Mouse (Mus musculus): Measurements from ENCODE around the gene Crtc1. TPM values are rescaled to one million over a fixed set of nuclear protein-coding genes. Genes with fewer than 3 reads are reported as not detected.

Gene Crtc1
- total RNA-seq, 1 experiment from 2014 or later: 8.9 TPM

DNA sequence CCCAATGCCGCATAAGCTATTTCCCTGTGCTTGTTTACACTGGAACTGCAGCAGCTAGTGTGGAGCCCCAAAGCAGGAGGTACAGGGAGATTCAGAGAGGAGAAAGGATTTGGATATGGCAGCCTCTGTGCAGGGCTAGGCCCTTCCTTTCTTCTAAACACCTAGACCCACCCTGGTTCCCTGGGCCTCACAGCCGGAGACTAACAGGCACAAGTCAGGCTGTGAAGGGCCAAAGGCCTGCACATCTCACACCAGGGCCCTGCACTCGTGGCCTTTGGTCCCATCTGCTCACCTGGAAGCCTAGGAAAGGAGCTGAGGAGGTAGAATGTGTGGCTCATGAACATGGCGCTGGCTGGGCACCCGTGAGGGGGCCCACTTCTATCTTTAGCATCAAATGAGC, 43.2 kb downstream of the Crtc1 start:
- no peak for ATAC-seq (replicated peaks; ENCODE audit: low read depth, poor library complexity, severe bottlenecking)

- no peak for ATAC-seq (replicated peaks; ENCODE audit: low read depth, poor library complexity, severe bottlenecking)
Observed at GRCm38 (mm10) chr8:70395649-70396048, 43.7 kb downstream of the Crtc1 start.

DNA sequence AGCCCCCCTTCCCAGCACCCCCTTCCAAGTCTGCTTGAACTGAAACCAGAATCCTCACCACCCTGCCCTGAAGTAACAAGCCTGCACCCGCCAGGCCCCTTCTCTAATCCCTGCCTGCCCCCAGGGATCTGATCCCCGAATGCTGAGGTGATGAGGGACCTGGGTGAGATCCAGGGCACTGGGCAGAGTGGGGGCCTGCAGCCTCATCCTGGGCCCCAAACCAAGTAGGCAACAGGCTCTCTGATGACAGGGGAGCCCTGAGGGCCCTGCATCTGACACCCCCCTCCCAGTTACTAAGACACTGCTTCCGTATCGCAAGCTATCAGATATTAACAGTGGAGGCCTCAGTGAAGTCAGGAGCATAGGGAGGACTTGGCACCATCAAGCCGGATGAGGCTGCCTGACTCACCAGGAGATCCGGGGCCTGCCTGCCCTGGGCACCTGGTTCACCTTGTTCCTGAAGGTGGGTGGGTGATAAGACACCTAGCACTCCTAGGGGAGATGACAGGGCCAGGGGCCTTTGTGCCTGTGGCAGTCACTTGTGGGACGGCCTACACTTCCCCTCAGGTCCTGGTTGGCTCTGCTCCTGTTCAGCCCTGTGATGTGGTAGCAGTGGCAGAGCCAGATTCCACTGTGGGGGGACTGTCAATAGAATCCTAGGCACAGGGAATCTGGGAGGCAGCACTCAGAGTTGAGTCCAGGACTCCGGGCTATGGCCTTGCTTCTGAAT, 44.9 kb downstream of the Crtc1 start:
- ATAC-seq (replicated peaks; ENCODE audit: low read depth, poor library complexity, severe bottlenecking): no peak

DNA sequence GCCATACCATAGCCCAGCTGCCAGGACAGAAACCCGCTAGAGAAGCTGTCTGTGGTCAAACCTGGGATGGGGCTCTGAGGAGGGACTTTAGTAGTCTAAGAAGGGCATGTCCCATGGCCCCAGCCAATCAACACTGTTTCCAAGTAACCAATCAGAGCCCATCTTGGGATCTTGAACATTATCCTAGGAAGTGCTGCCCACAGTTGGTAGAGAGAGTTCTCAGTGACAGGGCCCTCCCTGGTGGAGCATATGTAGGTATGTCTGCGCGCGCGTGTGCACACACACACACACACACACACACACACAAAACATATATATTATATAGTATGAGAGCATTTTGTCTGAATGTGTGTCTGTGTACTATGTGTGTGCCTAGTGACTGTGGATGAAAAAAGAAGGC, 46.3 kb downstream of the Crtc1 start:
- ATAC-seq (replicated peaks; ENCODE audit: low read depth, poor library complexity, severe bottlenecking): no peak

GRCm38 (mm10) chr8:70389678-70390077, 49.7 kb downstream of the Crtc1 start:
- ATAC-seq (replicated peaks; ENCODE audit: low read depth, poor library complexity, severe bottlenecking): no peak

DNA sequence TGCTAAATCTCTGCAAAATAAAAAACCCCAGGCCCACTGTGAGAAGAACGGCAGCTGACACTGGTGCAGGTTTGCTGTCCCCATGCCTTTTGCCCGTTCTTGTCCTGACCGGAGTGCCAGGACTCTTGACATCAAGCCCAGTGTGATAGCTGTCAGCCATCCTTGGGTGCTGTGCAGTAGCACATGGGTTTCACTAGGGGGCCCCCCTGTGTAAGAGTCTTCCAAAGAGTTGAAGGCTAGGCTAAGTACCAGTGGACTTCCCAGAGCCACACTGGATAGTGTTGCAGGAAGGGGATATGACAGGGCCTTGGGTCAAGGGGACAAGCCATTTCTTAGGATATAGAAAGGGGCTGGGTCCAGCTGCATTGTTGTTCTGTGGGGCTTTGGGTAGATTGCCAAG, 56.1 kb downstream of the Crtc1 start:
- ATAC-seq (replicated peaks; ENCODE audit: low read depth, poor library complexity, severe bottlenecking): peak; percentile 75

- no peak for ATAC-seq (replicated peaks; ENCODE audit: low read depth, poor library complexity, severe bottlenecking)
Observed at GRCm38 (mm10) chr8:70380069-70380468, 59.3 kb downstream of the Crtc1 start.

DNA sequence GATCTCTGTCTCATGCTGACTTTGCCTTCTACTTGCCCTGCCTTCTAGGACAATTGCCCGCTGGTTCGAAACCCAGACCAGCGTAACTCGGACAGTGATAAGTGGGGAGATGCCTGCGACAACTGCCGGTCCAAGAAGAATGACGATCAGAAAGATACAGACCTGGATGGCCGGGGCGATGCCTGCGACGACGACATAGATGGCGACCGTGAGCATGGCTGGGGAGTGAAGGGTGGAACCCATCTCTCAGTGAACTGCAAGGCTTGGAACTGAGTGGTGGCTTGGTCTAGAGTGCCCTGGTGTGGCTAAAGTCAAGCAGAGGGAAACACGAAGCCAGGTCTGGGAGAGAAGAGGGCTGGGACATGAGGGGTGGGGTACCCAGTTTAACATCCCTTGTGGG, 62.3 kb downstream of the Crtc1 start:
- ATAC-seq (replicated peaks; ENCODE audit: low read depth, poor library complexity, severe bottlenecking): peak; percentile 7; the same call in 1 of the 2 replicates

- ATAC-seq (replicated peaks; ENCODE audit: low read depth, poor library complexity, severe bottlenecking): no peak
Observed at GRCm38 (mm10) chr8:70376275-70376741, 63.1 kb downstream of the Crtc1 start.

GRCm38 (mm10) chr8:70375212-70375859, 64.0 kb downstream of the Crtc1 start:
- peak; percentile 30; the same call in 1 of the 2 replicates for ATAC-seq (replicated peaks; ENCODE audit: low read depth, poor library complexity, severe bottlenecking)

DNA sequence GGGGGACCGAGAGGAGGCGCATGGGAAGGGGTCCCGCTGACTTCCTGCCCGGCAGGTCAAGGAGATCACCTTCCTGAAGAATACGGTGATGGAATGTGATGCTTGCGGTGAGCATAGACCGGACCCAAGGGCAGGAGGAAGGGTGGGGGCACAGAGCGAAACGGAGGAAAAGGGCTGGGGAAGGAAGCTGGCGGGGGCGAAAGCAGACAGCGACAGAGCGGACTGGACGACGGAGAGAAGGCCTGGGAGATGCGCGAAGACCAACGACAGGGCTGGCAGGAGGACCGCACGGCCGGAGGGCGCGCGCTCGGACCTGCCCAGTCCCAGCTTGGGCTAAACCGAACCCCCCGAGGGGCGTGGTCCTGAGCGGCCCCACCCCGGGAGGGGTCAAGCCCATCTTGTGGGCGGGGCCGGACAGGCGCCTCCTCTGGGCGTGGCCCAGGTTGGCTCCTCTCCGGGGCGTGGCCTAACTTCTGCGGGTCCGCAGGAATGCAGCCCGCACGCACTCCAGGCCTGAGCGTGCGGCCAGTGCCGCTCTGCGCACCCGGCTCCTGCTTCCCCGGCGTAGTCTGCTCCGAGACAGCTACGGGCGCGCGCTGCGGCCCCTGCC, 65.0 kb downstream of the Crtc1 start:
- peak; percentile 19; the same call in 1 of the 2 replicates for ATAC-seq (replicated peaks; ENCODE audit: low read depth, poor library complexity, severe bottlenecking)

- no peak for ATAC-seq (replicated peaks; ENCODE audit: low read depth, poor library complexity, severe bottlenecking)
Observed at GRCm38 (mm10) chr8:70373397-70374317, 65.7 kb downstream of the Crtc1 start, which contains the start of gene Comp. TSS of gene Comp (plus strand) at chr8:70373558.

DNA sequence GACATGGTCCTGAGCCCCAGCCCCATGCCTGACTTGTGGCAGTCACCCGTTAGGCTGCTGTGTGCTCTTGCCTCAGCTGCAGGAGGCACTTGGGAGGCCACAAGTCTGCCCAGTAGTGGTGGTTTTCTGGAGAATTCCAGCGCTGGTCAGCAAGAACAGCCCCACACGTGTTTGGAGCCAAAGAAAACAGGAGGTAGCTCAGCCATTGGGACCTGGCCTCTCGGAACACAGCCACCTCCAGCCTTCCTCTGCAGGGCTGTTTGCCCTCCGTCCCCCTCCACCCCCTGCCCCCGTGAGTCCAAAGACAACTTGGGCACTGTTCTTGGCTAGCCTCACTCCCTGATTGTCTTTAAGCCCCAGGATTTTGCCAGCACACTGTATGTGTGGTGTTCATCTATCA, 67.4 kb downstream of the Crtc1 start:
- ATAC-seq (replicated peaks; ENCODE audit: low read depth, poor library complexity, severe bottlenecking): no peak

DNA sequence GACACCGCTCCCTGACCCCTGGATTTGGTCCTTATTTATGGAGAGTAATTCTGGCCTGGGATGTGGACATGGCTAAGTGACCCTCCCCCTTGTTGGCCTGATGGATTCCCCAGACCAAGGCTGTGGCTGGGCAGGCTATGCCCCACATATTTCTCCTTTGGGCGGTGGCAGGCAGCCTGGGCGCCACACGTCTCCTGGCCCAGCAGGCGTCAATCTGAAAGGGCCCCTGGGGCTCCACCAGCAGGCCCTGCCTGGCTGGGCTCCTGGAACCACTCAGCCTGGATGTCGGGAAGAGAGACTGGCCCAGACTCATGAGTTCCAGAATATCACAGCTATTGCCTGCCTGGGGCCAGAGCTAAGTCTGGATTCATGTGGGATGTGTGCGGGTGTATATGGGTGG, 68.9 kb downstream of the Crtc1 start:
- no peak for ATAC-seq (replicated peaks; ENCODE audit: low read depth, poor library complexity, severe bottlenecking)

- no peak for ATAC-seq (replicated peaks; ENCODE audit: low read depth, poor library complexity, severe bottlenecking)
Observed at GRCm38 (mm10) chr8:70366588-70366987, 72.8 kb downstream of the Crtc1 start.

- ATAC-seq (replicated peaks; ENCODE audit: low read depth, poor library complexity, severe bottlenecking): no peak
Observed at GRCm38 (mm10) chr8:70364066-70364465, 75.3 kb downstream of the Crtc1 start.

- ATAC-seq (replicated peaks; ENCODE audit: low read depth, poor library complexity, severe bottlenecking): no peak
Observed at GRCm38 (mm10) chr8:70361484-70362032, 77.8 kb downstream of the Crtc1 start.

- ATAC-seq (replicated peaks; ENCODE audit: low read depth, poor library complexity, severe bottlenecking): peak; percentile 69
Observed at GRCm38 (mm10) chr8:70360769-70361168, 78.6 kb downstream of the Crtc1 start.

GRCm38 (mm10) chr8:70359411-70359810, 80.0 kb downstream of the Crtc1 start:
- ATAC-seq (replicated peaks; ENCODE audit: low read depth, poor library complexity, severe bottlenecking): no peak

GRCm38 (mm10) chr8:70356111-70356510, 83.3 kb downstream of the Crtc1 start:
- ATAC-seq (replicated peaks; ENCODE audit: low read depth, poor library complexity, severe bottlenecking): no peak
